Comparison of ENCODE assay signal across 9 mouse cellular contexts in genomic region chr8:4206182-4207015, GRCm38 (mm10). TPM values are rescaled to one million over a fixed set of nuclear protein-coding genes. Genes with fewer than 3 reads are reported as not detected.
DNase-seq lines count a peak whose midpoint lies in the region; ATAC-seq and TF ChIP-seq lines count a peak whose summit lies in the region.
"Had no signal": no experiment of that assay in that cellular context is flagged by ENCODE, and none has a peak within 500 bp of the region (broad histone marks: within the 10 kb centered on the region; RNA-seq: fewer than 3 reads in every experiment).

No protein-coding gene starts in this region.

- WGBS in intestine, embryonic 14.5 days = 17% methylated on average over 44 of the region's 44 CpGs
- 10% methylated on average over 44 of the region's 44 CpGs for whole genome bisulfite sequencing in neural tube, embryonic 12.5 days

- H3K36me3 ChIP-seq in intestine, embryonic 14.5 days (ENCODE audit: control insufficient read depth, insufficient read depth, low read length) = 0 out of 2 replicates have a peak, but pooled peaks cover 6% of the 10 kb centered on the region
- H3K36me3 ChIP-seq in neural tube, embryonic 12.5 days = peaks cover 74% of the 10 kb centered on the region

- intact Hi-C loops in left cerebral cortex, adult 2 months (cut with DNase I) = no loop called here
- intact Hi-C loops in left cerebral cortex, postnatal 10 days (cut with DNase I) = no loop called here

- peak; percentile 25 for ATAC-seq in intestine, embryonic 14.5 days (replicated peaks; ENCODE audit: low FRiP score, low TSS enrichment, low read depth)
- 0 out of 2 replicates have a peak, but pooled peaks have one; percentile 8 for ATAC-seq in neural tube, embryonic 12.5 days (ENCODE audit: low FRiP score, low read depth)

- H3K27me3 ChIP-seq in intestine, embryonic 14.5 days (replicated peaks; ENCODE audit: control insufficient read depth, insufficient read depth, low read length) = peaks cover 23% of the 10 kb centered on the region
- H3K27me3 ChIP-seq in neural tube, embryonic 12.5 days (replicated peaks) = peaks cover 42% of the 10 kb centered on the region

- no peak overlapping the region; the same call in 1 of the 2 replicates for H3K9ac ChIP-seq in intestine, embryonic 14.5 days (ENCODE audit: low read length)
- H3K9ac ChIP-seq in neural tube, embryonic 12.5 days = no peak overlapping the region

- peaks cover 8% of the 10 kb centered on the region for H3K4me1 ChIP-seq in intestine, embryonic 14.5 days (replicated peaks; ENCODE audit: control insufficient read depth, insufficient read depth, low read length)
- peaks cover 23% of the 10 kb centered on the region; the same call in 1 of the 2 replicates for H3K4me1 ChIP-seq in neural tube, embryonic 12.5 days

- H3K4me3 ChIP-seq in left cerebral cortex, adult 2 months = no peak overlapping the region
- H3K4me3 ChIP-seq in intestine, embryonic 14.5 days (ENCODE audit: low read depth, low read length) = no peak overlapping the region
- H3K4me3 ChIP-seq in neural tube, embryonic 12.5 days = no peak overlapping the region

- H3K27ac ChIP-seq in left cerebral cortex, adult 2 months = peak overlapping the region; percentile 73
- H3K27ac ChIP-seq in intestine, embryonic 14.5 days (ENCODE audit: low read depth) = no peak overlapping the region
- no peak overlapping the region for H3K27ac ChIP-seq in neural tube, embryonic 12.5 days

- DNase-seq in left cerebral cortex, adult 2 months (ENCODE audit: extremely low spot score in 1 of 2, low spot score in 2 of 2) = peak in 1 of 2 experiments; percentile 60
- no peak for DNase-seq in left cerebral cortex, postnatal 10 days (ENCODE audit: extremely low spot score in 1 of 2, low spot score in 2 of 2)
- peak; percentile 29 for DNase-seq in embryo, embryonic 11 days
- DNase-seq in intestine, embryonic 14.5 days (ENCODE audit: low spot score) = peak; percentile 70
- DNase-seq in adrenal gland, postnatal 25 days = no peak
- DNase-seq in urinary bladder, adult 18-20 months (ENCODE audit: low spot score in 2 of 2) = no peak
- DNase-seq in spleen, postnatal 4 days (ENCODE audit: low spot score in 2 of 2) = no peak

- H3K4me2 ChIP-seq in intestine, embryonic 14.5 days (ENCODE audit: low read length) = peak overlapping the region; percentile 7; the same call in 1 of the 2 replicates
- H3K4me2 ChIP-seq in neural tube, embryonic 12.5 days (replicated peaks) = no peak overlapping the region; the same call in 1 of the 2 replicates

- H3K9me3 ChIP-seq in intestine, embryonic 14.5 days (ENCODE audit: control insufficient read depth, low read length) = no peaks in the 10 kb centered on the region
- H3K9me3 ChIP-seq in neural tube, embryonic 12.5 days = no peaks in the 10 kb centered on the region

- no peak for TF ChIP-seq CTCF in left cerebral cortex, adult 2 months (IDR thresholded peaks at IDR 0.05)

RNA-seq across cellular contexts. Expression of gene Prr36, which starts 10.9 kb away (rescaled TPM):
- 10 to 100 TPM; 42.9 to 46.0 TPM for total RNA-seq in left cerebral cortex, adult 2 months (2021)
- total RNA-seq in left cerebral cortex, postnatal 10 days (2021) = 10 to 100 TPM; 60.1 to 63.3 TPM
- 5.4 and 6.6 TPM in 2 replicates for polyA plus RNA-seq in intestine, embryonic 14.5 days (2014; fragmentation: Nextera tagmentation; extraction: Ambion mirVana)
- 40.7 and 41.6 TPM in 2 replicates for polyA plus RNA-seq in neural tube, embryonic 12.5 days (2016; fragmentation: Nextera tagmentation; extraction: Ambion mirVana)
- 4.7 and 5.2 TPM in 2 replicates for total RNA-seq in adrenal gland, postnatal 25 days (2021)

RNA-seq across cellular contexts. Expression of gene Lrrc8e, which starts 20.2 kb away (rescaled TPM):
- total RNA-seq in left cerebral cortex, adult 2 months (2021) = not detected
- total RNA-seq in left cerebral cortex, postnatal 10 days (2021) = not detected
- 0.81 and 1.3 TPM in 2 replicates for polyA plus RNA-seq in intestine, embryonic 14.5 days (2014; fragmentation: Nextera tagmentation; extraction: Ambion mirVana)
- polyA plus RNA-seq in neural tube, embryonic 12.5 days (2016; fragmentation: Nextera tagmentation; extraction: Ambion mirVana) = 0.05 and 0.08 TPM in 2 replicates
- 18.0 and 18.6 TPM in 2 replicates for total RNA-seq in adrenal gland, postnatal 25 days (2021)
- total RNA-seq: left cerebral cortex, postnatal 36 days had no signal

RNA-seq across cellular contexts. Expression of gene Map2k7, which starts 32.1 kb away (rescaled TPM):
- 10 to 100 TPM; 98.1 to 99.1 TPM for total RNA-seq in left cerebral cortex, adult 2 months (2021)
- 10 to 100 TPM; 59.8 to 68.6 TPM for total RNA-seq in left cerebral cortex, postnatal 10 days (2021)
- polyA plus RNA-seq in intestine, embryonic 14.5 days (2014; fragmentation: Nextera tagmentation; extraction: Ambion mirVana) = 17.9 and 19.1 TPM in 2 replicates
- 43.4 and 50.9 TPM in 2 replicates for polyA plus RNA-seq in neural tube, embryonic 12.5 days (2016; fragmentation: Nextera tagmentation; extraction: Ambion mirVana)
- total RNA-seq in adrenal gland, postnatal 25 days (2021) = 99.6 and 105 TPM in 2 replicates

RNA-seq across cellular contexts. Expression of gene Gm49320, which starts 32.3 kb away (rescaled TPM):
- total RNA-seq in left cerebral cortex, adult 2 months (2021) = 1 to 10 TPM in 1 of 2 experiments, not detected in 1; 1.8 TPM
- 1 to 10 TPM in 1 of 2 experiments, not detected in 1; 1.6 TPM for total RNA-seq in left cerebral cortex, postnatal 10 days (2021)
- 1.4 and 1.7 TPM in 2 replicates for polyA plus RNA-seq in intestine, embryonic 14.5 days (2014; fragmentation: Nextera tagmentation; extraction: Ambion mirVana)
- polyA plus RNA-seq in neural tube, embryonic 12.5 days (2016; fragmentation: Nextera tagmentation; extraction: Ambion mirVana) = 1.2 and 1.5 TPM in 2 replicates
- 1.1 and 3.0 TPM in 2 replicates for total RNA-seq in adrenal gland, postnatal 25 days (2021)

RNA-seq across cellular contexts. Expression of gene Evi5l, which starts 40.0 kb away (rescaled TPM):
- total RNA-seq in left cerebral cortex, adult 2 months (2021) = 100 to 1,000 TPM; 107 to 110 TPM
- total RNA-seq in left cerebral cortex, postnatal 10 days (2021) = 100 to 1,000 TPM; 127 to 130 TPM
- polyA plus RNA-seq in intestine, embryonic 14.5 days (2014; fragmentation: Nextera tagmentation; extraction: Ambion mirVana) = 20.2 and 21.2 TPM in 2 replicates
- 72.1 and 74.7 TPM in 2 replicates for polyA plus RNA-seq in neural tube, embryonic 12.5 days (2016; fragmentation: Nextera tagmentation; extraction: Ambion mirVana)
- 31.2 and 38.6 TPM in 2 replicates for total RNA-seq in adrenal gland, postnatal 25 days (2021)

Comparison
In these comparisons a context has a peak if more than half of its experiments do, and no peak if none do; other contexts are left out.
1. DNase-seq: peak in embryo, embryonic 11 days (single experiment) and intestine, embryonic 14.5 days (single experiment); none in left cerebral cortex, postnatal 10 days (0 of 2), adrenal gland, postnatal 25 days (single experiment), urinary bladder, adult 18-20 months (0 of 2) and spleen, postnatal 4 days (0 of 2).
2. RNA of gene Lrrc8e, which starts 20.2 kb away (total RNA-seq): 18.0 to 18.6 TPM in adrenal gland, postnatal 25 days; not detected in left cerebral cortex, adult 2 months and not detected in left cerebral cortex, postnatal 10 days; every median in the first group is over 10 times any median in the second.